Mouse (Mus musculus) small intestine, adult 2 months (tissue): ENCODE data around the gene Uckl1.

Experiments
- CTCF ChIP-seq: fragments of 200-500 bp; IDR thresholded peaks from 2 replicates; pipeline ENCODE4 v1.5.1; 2012; ENCODE audit warnings: low read depth, mild to moderate bottlenecking, control low read depth, inconsistent platforms, low read length, moderate library complexity, mixed read lengths; ENCODE audit not compliant: insufficient replicate concordance, insufficient read length; ENCODE audit errors: extremely low read depth
- POLR2A ChIP-seq: fragments of 200-500 bp; IDR thresholded peaks from 2 replicates; pipeline ENCODE4 v1.6.1; 2012; ENCODE audit warnings: low read depth, mild to moderate bottlenecking, control low read depth, inconsistent platforms, low read length, moderate library complexity

- no peak for TF ChIP-seq CTCF
- no peak for TF ChIP-seq POLR2A
These were observed 42.8 kb downstream of the Uckl1 start for GRCm38 (mm10) chr2:181541761-181542380.
